Mouse (Mus musculus) frontal cortex, adult 2 months (tissue): ENCODE data around the gene Olfr156. TPM values are rescaled to one million over a fixed set of nuclear protein-coding genes. Genes with fewer than 3 reads are reported as not detected.
"Not testable (repeated sequence)": the region's sequence is repeated elsewhere in the genome, so short reads cannot be mapped to it uniquely, and the experiment has no call there.

Experiments
- DNase-seq, 2 experiments: peaks; one replicate each; pipeline ENCODE4 v3.0.0; 2022; ENCODE audit warnings: low spot score in 1 of 2; ENCODE audit errors: extremely low spot score in 1 of 2
- polyA plus RNA-seq: library from polyadenylated mRNA; depleted of rRNA; stranded (reverse); fragments of >200 nt; gene quantifications from 2 replicates; pipeline ENCODE4 v1.2.3, GENCODE M21; 2012; rRNA removed

Gene Olfr156
- not detected in 2 replicates for polyA plus RNA-seq

DNA sequence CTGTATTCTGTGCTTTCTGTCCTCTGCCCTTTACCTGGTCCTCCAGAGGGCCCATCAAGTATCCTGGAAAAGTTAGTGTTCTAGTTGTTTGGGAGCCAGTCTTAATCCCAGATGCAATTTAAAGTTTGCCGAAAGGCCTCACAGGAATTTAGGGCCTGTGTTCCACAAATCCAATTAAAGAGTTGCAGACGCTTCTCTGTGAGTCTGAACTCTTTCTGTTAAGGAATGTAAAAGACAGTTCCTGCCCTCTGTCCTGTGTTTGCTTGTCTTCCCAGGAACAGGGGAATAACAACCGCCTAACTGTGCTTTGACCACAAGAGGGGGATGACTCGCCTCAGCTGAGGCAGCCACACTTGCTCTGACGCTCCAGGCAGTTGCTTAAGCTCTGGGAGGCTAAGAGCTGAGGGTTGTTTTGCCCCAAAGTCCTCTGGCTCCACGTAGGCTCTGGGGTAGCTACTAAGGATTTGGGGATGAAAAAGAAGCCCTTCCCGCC is at the start of gene Olfr156:
Olfr156 (minus strand) TSS at position 51 of the 493 bp plus-strand sequence.
- DNase-seq: peak in 1 of 2 experiments; percentile 18

DNA sequence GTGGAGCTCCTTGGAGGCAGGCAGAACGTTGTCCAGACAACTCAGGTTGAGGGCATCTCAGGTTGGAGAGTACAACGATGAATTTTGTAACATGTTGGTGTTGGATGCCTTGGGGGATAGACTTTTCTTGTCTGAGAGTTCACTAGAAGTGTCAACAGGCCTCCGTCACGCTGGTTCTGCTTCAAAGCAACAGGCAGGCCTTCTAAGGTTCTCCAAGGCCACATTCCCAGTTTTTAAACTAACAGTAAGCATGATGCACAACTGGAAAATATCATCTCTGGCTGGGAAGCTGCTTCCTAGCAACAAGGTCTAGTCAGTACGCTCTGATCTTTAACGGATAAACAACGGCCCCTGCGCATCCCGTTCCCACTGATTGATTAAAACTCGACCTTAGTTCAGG is 46.1 kb upstream of the Olfr156 start:
- no peak for DNase-seq

DNA sequence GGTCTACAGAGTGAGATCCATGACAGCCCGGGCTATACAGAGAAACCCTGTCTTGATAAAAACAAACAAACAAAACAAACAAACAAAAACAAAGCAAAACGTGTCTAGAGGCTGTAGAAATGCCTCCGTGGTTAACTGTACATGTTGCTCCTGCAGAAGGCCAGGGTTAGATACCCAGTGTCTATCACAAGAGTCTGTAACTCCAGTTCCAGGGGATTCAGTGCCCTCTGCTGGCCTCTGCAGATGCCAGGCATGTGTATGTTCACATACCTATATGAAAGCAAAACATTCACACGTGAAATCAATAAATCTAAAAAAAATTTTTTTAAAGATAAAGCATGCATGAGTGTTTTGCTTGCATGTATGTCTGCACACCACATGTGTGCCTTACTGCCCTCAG is 39.6 kb upstream of the Olfr156 start:
- DNase-seq: no peak

DNA sequence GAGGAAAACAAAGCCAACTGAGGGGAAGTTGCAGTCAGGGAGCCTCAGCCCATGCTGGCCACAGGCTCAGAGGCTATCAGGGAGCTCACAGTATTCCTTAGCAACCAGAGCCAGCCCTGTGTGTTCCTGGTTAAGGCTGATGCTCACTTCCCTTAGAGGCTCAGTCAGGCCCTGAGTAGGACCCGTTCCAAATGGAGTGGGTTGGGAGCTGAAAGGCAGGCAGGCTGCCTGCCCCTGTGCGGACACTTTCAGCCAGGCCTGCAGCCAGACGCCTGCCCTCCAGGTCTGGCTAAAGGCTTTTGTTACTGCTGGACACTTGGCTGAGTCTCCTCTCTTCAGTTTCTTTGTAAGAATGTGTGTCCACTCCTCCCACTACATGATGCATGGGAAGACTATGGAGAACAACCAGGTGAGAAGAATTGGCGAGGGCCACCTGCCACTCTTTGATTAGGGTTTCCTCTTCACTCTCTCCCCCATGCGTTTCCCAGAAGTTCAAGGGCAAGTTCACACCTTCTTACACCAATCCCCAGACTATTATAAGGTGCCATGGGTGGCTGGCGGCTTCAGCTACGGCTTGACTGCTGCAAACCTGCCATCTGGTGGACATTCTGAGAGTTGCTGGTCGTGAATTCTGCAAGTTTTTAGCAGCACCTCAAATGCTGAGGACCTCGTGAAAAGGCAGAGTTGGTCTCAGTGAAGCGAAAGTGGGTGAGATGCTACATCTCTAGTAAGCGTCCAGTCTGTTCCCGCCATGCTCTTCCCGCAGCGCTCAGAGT is 37.2 kb upstream of the Olfr156 start:
- DNase-seq: peak in 1 of 2 experiments; percentile 89

DNA sequence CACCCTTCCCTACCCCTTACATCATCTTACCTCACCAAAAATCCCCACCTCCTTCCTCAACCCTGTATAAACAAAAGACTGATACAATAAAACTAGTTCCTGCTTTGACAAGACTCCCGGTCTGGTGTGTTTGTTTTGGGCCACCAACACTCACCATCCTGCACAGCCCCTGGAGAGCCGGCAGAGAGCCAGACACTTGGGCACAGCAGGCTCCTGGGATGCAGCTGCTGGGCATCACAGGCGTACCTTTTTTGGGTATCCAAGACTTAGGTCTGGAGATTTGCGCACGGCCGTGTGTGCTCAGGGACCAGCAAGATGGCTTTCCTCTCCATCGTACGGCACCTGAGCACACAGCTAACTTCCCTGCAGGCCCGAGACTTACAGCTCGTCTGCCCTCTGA is 36.2 kb upstream of the Olfr156 start:
- DNase-seq: no peak

DNA sequence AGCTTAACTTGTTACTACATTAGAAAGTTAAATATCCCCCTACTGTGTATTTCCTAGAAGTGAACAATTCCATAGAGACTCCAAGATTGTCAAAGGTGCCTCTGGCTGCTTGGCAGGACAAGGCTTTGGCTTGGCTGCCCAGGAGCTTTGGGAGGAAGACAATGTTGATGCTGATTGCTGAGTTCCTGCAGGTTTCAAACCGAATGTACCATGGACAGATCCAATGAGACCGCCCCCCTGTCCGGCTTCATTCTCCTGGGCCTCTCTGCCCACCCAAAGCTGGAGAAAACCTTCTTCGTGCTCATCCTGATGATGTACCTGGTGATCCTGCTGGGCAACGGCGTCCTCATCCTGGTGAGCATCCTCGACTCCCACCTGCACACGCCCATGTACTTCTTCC is 30.4 kb upstream of the Olfr156 start:
- no peak for DNase-seq

DNA sequence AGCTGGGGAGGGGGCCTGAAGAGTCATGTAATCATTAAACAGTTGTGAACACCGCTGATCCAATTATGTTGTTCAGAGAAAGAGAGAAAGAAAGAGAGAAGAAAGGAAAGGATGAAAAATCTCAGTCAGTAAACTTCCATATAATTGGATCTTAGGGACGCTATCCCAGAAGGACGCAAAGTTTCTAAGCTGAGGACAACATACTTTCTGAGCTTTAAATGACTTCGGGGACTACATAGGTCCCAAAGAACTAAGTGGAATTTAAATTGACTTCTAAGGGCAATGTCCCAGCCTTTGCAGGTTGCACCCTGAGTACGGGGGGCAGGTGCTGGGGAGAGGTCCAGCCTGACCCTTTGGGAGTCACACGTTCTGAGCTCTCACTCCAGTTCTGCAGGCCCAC is 27.6 kb upstream of the Olfr156 start, which contains the start of gene Olfr155:
Olfr155 (plus strand) TSS at position 301 of the 400 bp plus-strand sequence.
- no peak for DNase-seq

DNA sequence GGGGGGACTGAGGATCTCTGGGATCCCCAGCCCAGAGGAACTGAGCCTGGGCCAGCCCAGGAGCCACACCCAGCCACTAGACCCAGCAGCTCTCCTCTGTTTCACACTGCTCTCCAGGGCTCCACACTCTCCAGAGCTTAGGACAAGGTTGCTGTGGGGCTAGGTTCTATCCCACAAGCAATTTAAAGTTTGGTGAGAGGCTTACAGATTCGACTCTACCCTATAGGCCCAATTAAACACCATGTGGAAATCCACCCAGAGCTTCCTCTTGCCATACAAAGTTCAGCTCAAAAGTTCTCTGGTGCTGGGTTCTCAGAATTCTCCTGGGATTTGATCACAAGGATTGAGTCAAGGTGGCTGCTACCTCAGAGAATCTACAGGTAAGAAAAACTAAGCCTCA is 16.4 kb upstream of the Olfr156 start, which contains the start of gene Olfr157:
Olfr157 (minus strand) TSS at position 101 of the 400 bp plus-strand sequence.
- DNase-seq: no peak

DNA sequence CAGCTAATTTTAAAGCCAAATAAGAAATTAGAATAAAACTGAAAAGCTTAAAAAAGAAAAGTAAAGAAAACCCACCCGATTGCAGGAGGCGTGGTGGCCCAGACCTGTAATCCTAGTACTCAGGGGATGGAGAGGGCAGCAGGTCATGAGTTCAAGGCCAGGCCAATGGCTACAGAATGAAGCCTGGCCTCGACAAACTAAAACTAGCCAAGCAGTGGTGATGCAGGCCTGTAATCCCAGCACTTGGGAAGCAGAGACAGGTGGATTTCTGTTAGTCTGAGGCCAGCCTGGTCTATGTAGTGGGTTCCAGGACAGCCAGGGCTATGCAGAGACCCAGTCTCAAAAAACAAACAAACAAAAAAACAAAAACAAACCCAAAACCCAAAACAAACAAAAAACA is 14.6 kb upstream of the Olfr156 start:
- DNase-seq: no peak

DNA sequence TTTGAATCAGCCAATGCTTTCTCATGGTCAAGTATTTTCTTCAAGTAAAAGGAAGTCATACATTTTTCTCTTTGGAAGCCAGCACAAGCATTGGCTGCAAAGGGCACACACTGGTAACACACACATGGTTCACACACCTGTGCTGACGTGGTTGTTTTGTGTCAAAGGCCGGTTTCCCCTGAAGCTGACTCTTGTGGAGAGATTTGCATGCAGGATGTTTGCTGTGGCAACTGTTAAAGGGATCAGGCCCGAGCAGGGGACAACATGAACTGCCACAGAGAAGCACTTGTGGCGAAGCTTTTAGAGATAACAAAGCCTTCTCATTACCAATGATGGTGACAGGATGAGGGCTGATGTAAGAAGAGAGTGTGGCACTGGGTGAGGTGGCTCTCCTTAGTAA is 11.1 kb upstream of the Olfr156 start:
- no peak for DNase-seq

DNA sequence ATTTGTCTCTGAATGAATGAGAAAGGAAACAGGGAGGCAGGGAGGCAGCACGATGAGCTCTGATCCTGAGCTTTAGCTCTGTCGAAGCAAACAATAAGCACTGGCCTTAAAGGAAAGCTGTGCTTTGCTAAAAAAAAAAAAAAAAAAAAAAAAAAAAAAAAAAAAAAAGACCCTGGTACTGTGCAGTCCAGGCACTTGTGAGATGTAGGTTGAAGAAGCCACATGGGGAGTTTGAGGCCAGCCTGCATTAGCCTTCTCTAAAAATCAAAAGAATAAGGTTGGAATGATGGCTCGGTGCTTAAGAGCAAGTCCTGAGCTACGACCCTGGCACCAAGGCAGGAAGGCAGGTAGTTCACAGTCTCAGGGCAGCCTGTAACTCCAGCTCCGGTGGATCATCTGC is 10.1 kb upstream of the Olfr156 start:
- no peak for DNase-seq

DNA sequence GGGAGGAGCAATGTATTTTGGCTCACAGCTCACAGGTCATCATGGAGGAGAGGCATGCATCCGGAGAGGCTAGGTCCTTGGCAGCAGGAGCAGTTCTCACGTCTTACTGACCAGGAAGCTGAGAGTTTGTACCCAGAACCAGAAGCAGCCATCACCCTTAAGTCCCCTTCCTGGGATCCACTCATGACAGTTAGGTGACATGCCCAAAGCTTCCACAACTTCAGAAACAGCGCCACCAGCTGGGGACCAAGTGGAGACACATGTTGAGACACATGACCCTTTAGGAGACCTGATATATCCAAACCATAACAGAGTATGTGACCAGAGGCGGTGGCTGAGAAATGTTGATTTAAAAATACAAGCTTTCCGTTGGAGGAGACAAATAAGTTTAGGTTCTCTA is 8.3 kb upstream of the Olfr156 start:
- DNase-seq: no peak

DNA sequence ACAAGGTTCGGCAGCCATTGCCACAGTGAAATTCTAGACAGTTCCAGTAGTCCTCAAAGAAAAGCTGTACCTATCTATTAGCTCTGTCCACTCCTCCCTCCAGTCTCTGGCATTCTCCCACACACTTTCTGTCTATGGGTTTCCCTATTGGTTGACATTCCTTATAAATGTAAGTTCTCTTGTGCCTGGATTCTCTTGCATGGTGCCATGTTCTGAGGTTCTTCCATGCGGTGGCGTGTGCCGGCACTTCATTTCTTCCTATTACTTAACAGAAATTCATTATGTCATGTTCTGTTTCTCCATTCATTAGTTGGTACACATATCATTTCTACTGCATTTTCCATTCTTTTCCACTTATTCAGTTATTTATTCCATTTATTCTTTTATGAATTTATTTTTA is 5.1 kb upstream of the Olfr156 start:
- no peak for DNase-seq

DNA sequence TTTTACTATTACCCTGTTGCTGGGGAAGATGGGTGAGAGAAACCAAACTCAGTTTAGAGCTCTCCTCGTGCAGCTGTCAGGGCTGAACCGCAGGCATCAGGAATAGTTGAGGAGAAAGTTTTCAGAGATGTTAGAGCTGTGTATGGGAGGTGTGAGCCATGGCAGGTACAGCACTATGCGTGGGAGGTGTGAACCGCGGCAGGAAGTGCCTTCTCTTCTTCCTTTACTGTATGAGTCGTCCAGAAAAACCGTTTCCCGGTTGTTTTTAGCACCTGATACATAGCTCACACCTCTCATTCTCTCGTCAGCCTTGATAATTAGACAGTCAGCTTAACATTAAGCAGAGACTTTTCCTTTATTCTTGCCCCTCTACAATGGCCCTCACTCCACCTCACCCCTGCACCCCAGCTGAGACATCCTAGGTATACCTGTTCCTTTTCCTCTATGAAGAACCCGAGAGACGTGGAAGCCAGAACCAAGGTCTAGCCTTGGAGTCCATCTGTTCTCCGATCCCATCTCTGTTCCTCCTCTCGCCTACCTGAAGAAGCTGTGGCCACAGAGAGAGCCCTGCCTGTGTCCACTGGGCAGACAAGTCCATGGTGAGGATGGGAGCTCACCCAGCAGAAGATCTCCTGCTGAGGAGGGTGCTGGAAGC is 672 bp downstream of the Olfr156 start:
- peak; percentile 5 to 7 for DNase-seq

DNA sequence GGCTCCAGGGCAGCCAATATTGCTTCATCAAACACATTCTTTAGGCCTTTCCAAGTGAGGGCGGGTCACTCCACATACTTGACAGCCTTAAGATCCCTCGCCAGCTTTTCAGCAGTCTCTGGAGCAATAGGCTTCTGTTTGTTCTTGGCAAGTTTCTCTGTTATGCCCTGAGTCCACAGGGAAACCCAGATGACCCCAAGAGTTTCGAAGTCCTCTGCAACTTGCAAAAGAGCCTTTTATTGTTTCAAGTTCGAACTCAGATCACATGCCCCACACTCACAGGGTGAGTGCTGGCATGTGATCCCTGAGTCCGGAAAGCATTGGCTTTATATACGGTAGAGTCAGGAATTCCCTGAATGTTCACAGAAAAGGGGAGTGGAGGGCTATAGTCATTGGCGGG is 24.8 kb downstream of the Olfr156 start:
- DNase-seq: no peak

DNA sequence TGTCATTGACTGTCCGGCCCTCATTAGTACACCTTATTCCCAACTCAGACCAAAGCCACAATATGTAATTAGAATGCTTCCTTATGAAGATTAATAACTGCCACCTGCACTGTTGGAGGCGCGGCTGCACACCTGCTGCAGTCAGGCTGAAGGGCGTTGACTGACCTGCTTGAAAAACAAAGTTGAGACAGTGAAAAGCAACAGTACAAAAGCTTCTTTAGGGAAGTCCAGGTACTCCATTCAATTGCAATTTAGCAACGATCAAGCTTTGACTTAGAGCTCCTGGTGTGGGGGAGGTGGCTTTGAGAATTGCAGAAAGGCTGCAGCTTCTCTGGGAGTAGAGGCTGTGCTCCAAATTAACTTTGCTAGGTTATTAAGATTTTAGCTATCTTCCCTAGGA is 27.9 kb downstream of the Olfr156 start:
- DNase-seq: not testable (repeated sequence)

DNA sequence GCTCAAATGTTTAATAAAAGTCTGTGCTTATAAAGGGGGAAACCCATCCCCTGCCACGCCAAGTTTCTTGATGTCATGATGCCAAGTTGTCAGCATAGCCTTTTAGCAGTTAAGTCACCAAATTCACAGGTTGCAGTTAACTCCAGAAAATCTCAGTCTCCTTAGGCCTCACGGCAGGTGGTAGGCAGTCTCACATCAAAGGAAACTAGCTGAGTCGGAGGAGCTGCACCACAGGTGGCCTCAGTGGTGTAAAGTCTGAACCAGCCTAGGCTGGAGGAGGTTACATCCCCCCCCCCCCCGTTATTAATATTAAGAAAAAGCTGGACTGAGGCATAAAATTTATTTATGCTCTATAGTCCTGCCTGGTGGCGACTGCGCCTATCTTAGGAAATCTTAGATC is 28.4 kb downstream of the Olfr156 start:
- DNase-seq: no peak

DNA sequence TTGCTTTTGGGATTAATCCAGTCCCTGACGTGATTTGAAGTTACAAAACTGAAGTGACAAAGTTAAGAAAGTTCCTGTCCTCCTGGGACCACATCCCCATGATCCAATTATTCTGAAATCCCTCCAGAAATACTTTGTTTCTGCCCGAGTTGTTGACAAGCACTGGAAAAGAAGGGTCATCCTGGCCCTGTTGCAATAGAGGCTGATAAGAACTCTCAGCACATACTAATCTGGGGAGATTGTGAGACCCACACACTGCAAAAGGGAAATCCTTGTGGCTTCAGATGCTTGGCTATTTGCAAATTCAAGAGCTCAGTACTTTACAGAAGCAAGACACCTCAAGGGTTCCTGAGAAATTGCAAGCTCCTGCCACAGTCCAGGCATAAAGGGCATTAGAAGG is 51.4 kb downstream of the Olfr156 start:
- no peak for DNase-seq

DNA sequence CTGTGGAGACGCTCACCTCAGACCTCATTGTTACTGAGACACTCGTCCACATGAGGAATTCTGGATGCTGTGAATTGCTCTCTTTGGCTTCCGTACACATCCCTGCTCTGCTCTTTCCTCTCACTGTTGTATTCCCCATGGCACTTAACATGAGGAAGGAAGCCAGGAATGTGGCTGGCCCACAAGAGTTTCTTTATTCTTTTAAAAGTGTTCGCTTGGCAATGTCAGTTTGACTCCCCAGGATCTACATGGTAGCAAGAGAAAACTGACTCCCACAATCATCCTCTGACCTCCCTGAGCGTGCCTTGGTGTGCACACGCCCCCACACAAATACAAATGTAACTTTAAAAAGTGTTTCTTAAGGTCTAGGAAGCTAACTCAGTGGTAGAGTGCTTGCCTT is 52.1 kb downstream of the Olfr156 start:
- DNase-seq: no peak

DNA sequence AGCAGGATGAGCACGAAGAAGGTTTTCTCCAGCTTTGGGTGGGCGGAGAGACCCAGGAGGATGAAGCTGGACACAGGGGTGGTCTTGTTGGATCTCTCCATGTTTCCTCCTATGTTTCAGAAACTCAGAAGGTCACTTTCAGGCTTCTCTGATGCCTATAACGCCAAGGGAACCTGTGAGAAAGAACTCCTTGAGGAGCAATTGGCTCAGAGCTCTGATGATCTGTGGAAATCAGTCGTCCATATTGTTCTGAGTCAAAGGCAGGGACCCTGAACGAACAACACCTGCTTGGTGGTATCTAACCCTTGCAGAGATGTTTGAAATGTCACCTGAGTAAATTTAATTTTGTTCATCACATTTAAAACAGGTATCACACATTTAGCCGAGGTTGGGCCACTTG is 52.8 kb downstream of the Olfr156 start, which contains the start of gene Olfr159:
Olfr159 (minus strand) TSS at position 101 of the 400 bp plus-strand sequence.
- DNase-seq: no peak
